Mouse (Mus musculus): ENCODE measurements around the gene Ap5b1. TPM values are rescaled to one million over a fixed set of nuclear protein-coding genes. Genes with fewer than 3 reads are reported as not detected.
A peak's percentile ranks its signal among the peaks of the same experiment; 100 is the strongest.

Ap5b1 gene
- polyA plus RNA-seq, 1 experiment from 2014 or later = 3.1 TPM

DNA sequence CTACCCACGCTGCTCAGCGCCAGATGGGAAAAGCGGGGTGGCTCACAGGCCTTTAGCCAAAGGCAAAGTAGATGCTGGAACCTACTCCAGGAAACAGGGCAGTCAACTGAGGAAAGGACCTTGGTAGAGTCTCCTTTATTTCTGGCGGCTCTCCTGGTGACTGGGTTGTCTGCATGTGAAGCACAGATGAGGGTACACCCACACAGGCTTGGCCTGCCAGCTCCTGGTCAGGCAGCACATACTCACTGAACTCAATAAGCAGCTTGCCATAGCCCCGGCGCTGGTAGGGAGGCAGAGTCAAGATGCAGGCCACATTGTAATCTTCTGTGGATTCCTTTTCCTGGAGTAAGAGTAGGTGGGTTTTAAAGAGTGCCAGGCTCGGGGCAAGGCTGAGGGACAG, 37.3 kb downstream of the Ap5b1 start:
- peaks cover 61% of the 10 kb centered on the region for H3K36me3 ChIP-seq (replicated peaks; ENCODE audit: insufficient read depth, low read length)
- WGBS (ENCODE audit: insufficient replicate concordance) = 90% methylated on average over 7 of the region's 7 CpGs
- TF ChIP-seq EP300 (IDR thresholded peaks at IDR 0.05; ENCODE audit: low read depth) (no peak), CTCF (IDR thresholded peaks at IDR 0.05; ENCODE audit: low read depth) (no peak)
- DNase-seq (no peak), ATAC-seq (no peak)
- no peaks in the 10 kb centered on the region for H3K9me3 ChIP-seq (ENCODE audit: low read length)
- H3K27ac ChIP-seq (ENCODE audit: low read depth) = no peak overlapping the region
- H3K4me2 ChIP-seq (ENCODE audit: low read depth, low read length) = no peak overlapping the region
- no peaks in the 10 kb centered on the region for H3K27me3 ChIP-seq (ENCODE audit: insufficient read depth, low read length)
- H3K9ac ChIP-seq (replicated peaks) = no peak overlapping the region
- no peak overlapping the region for H3K4me3 ChIP-seq (ENCODE audit: low read depth, low read length)
- H3K4me1 ChIP-seq (ENCODE audit: insufficient read depth) = peaks cover 29% of the 10 kb centered on the region

DNA sequence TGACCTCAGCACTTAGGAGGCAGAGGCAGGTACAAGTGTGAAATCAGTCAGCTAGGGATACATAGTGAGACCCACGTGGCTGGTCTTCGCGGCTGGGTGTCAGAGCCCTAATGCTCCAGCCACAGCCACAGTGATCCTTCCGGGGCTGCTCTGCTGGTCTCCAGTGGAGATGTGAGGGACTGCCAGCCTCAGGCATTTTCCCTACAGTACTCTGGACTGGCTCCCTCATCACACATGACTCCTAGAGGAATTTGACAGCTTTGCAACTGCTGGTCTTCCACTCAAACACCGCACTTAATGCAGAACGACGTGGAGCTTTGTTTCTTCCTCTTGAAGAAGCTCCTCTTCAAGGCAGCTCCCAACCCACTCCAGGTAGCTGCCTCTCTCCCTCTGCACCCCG, 38.4 kb downstream of the Ap5b1 start:
- H3K9me3 ChIP-seq (ENCODE audit: low read length) = no peaks in the 10 kb centered on the region
- peaks cover 61% of the 10 kb centered on the region for H3K36me3 ChIP-seq (replicated peaks; ENCODE audit: insufficient read depth, low read length)
- no peaks in the 10 kb centered on the region for H3K27me3 ChIP-seq (ENCODE audit: insufficient read depth, low read length)
- no peak for DNase-seq
- 85% methylated on average over 8 of the region's 8 CpGs for WGBS (ENCODE audit: insufficient replicate concordance)
- no peak overlapping the region for H3K4me2 ChIP-seq (ENCODE audit: low read depth, low read length)
- H3K27ac ChIP-seq (ENCODE audit: low read depth) = no peak overlapping the region
- TF ChIP-seq EP300 (IDR thresholded peaks at IDR 0.05; ENCODE audit: low read depth) = no peak
- TF ChIP-seq CTCF (IDR thresholded peaks at IDR 0.05; ENCODE audit: low read depth) = no peak
- H3K4me1 ChIP-seq (ENCODE audit: insufficient read depth) = peaks cover 37% of the 10 kb centered on the region
- no peak overlapping the region for H3K9ac ChIP-seq (replicated peaks)
- H3K4me3 ChIP-seq (ENCODE audit: low read depth, low read length) = no peak overlapping the region
- ATAC-seq = no peak

DNA sequence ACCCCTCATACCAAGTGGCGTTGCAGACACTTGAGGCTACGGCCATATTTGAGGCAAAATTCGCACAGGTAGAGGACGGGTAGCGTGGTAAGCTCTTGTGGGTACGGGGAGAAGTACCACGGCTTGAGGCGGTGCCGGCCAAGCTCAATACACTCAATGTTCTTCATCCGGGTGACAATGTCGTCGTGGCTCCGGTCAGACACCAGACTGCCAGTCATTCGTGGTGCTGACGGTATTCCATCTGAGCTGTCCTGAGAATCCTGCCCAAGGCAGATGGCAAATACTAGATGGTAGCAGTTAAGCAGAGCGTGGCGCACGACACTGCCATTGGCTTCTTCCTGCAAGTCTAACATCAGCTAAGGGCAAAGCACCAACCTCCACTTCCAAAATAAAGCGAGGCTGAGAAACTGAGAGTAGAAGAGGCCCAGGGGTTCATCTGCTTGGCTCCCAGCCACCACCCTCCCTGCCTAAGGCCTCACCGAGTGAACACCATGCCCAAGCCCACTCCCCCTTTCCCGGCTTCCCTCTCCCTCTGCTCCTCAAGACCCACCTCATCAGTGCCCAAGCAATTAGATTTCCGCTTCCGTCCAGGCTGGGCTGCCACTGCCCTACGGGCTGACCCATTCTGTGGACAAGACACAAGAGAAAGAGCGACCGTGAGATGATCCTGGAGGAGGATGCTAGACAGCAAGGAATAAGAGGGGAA, 40.0 kb downstream of the Ap5b1 start:
- H3K9ac ChIP-seq (replicated peaks) = no peak overlapping the region
- H3K9me3 ChIP-seq (ENCODE audit: low read length) = no peaks in the 10 kb centered on the region
- H3K4me2 ChIP-seq (ENCODE audit: low read depth, low read length) = no peak overlapping the region
- H3K36me3 ChIP-seq (replicated peaks; ENCODE audit: insufficient read depth, low read length) = peaks cover 58% of the 10 kb centered on the region
- TF ChIP-seq CTCF (IDR thresholded peaks at IDR 0.05; ENCODE audit: low read depth) = no peak
- TF ChIP-seq EP300 (IDR thresholded peaks at IDR 0.05; ENCODE audit: low read depth) = no peak
- no peak for DNase-seq
- H3K27ac ChIP-seq (ENCODE audit: low read depth) = no peak overlapping the region
- 93% methylated on average over 26 of the region's 26 CpGs for WGBS (ENCODE audit: insufficient replicate concordance)
- ATAC-seq = no peak
- H3K4me3 ChIP-seq (ENCODE audit: low read depth, low read length) = no peak overlapping the region
- peaks cover 33% of the 10 kb centered on the region for H3K4me1 ChIP-seq (ENCODE audit: insufficient read depth)
- H3K27me3 ChIP-seq (ENCODE audit: insufficient read depth, low read length) = no peaks in the 10 kb centered on the region

DNA sequence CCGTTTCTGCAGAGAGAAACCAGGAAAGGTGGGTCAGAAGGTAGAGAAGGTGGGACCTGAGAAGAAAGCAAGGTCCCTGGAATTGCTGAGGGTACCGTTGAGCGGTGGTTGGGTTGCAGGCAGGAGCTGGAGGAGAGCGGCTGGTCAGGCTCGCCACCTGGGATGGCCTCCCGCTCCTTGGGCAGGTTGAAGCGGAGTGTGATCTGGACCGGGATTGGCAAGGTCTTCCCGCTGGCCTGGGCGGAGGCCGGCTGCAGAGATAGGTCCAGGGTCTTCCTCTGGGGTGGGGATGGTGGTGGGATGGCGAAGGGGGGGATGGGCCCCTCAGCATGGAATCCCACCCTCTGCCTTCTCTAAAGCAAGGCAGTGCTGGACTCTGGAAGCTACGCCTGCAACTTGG, 40.9 kb downstream of the Ap5b1 start:
- ATAC-seq = no peak
- Histone ChIP-seq H3K4me3 (ENCODE audit: low read depth, low read length) (no peak overlapping the region), H3K27me3 (ENCODE audit: insufficient read depth, low read length) (no peaks in the 10 kb centered on the region), H3K4me1 (ENCODE audit: insufficient read depth) (peaks cover 31% of the 10 kb centered on the region), H3K9ac (replicated peaks) (no peak overlapping the region), H3K36me3 (replicated peaks; ENCODE audit: insufficient read depth, low read length) (peaks cover 50% of the 10 kb centered on the region), H3K27ac (ENCODE audit: low read depth) (no peak overlapping the region), H3K9me3 (ENCODE audit: low read length) (no peaks in the 10 kb centered on the region), H3K4me2 (ENCODE audit: low read depth, low read length) (peak overlapping the region; percentile 90; the same call in 1 of the 2 replicates)
- 94% methylated on average over 12 of the region's 13 CpGs for WGBS (ENCODE audit: insufficient replicate concordance)
- DNase-seq = no peak
- TF ChIP-seq EP300 (IDR thresholded peaks at IDR 0.05; ENCODE audit: low read depth) (no peak), CTCF (IDR thresholded peaks at IDR 0.05; ENCODE audit: low read depth) (no peak)

DNA sequence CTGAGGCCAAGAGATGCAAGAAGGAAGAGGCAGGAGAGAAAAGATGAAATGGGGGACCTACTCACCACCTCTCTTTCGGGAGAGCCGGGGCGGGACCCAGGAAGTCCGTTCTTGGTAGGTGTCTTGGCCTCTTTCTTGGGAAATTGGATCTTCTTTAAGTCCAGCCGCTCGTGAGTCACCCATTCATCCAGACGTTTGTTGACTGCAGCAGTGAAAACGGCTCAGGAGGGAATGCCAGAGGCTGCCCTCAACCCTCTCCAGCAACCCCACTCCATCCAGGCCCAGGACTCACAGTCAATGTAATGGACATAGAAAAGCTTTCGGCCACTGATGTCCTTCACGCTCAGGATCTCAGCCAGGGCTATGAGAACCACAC, 41.3 kb downstream of the Ap5b1 start:
- Histone ChIP-seq H3K9ac (replicated peaks) (peak overlapping the region; percentile 87), H3K4me3 (ENCODE audit: low read depth, low read length) (peak overlapping the region; percentile 68), H3K36me3 (replicated peaks; ENCODE audit: insufficient read depth, low read length) (peaks cover 46% of the 10 kb centered on the region), H3K4me1 (ENCODE audit: insufficient read depth) (peaks cover 27% of the 10 kb centered on the region), H3K9me3 (ENCODE audit: low read length) (no peaks in the 10 kb centered on the region), H3K27ac (ENCODE audit: low read depth) (peak overlapping the region; percentile 95), H3K4me2 (ENCODE audit: low read depth, low read length) (peak overlapping the region; percentile 90), H3K27me3 (ENCODE audit: insufficient read depth, low read length) (no peaks in the 10 kb centered on the region)
- ATAC-seq = no peak
- DNase-seq = no peak
- TF ChIP-seq CTCF (IDR thresholded peaks at IDR 0.05; ENCODE audit: low read depth) = no peak
- 51% methylated on average over 10 of the region's 10 CpGs for WGBS (ENCODE audit: insufficient replicate concordance)

DNA sequence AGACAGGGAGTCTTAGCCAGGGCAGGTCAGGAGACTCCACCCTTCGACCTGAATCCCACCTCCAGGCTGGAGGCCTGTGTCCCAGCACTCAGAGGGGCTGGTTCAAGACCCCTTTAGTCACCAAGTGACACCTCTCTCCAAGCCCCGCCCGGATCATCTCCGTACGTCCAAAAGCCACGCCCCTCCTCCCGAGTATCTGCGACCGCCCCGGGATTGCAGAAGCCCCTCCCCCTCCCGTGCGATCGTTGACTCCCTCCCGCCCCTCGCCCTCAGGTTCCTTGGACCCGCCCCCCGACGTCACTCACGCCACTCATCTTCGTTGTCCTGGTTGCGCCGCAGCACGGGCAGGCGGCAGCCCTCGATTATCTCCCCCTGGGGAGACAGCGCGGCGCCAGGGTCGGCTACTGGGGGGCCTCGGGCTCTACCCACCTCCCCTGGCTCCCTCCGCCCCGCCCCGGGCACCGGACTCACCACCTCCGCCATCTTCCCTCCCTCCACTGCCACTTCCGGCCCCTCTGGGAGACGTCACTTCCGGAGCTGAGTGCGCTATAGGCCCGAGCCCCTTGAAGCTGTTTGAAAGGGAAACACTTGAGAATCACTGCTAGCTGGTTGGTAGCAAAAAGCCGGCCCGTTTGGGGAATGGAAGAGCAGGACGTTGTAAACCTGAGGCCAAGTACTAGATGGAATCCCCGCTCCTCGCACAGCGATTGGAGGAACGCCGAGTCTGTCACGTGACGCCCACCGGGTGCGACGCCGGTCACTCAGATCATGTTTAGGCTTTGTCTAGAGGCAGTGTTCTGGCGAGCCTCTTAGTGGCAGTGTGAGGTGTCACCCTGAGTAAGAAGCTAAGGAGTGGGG, 42.0 kb downstream of the Ap5b1 start, which contains the start of gene Kat5:
Gene Kat5, minus strand, starts transcription at position 691 of the 858 bp plus-strand sequence.
- H3K4me2 ChIP-seq (ENCODE audit: low read depth, low read length) = peak within 1 kb of the TSS; percentile 90
- peak; percentile 92 for DNase-seq
- TF ChIP-seq EP300 (IDR thresholded peaks at IDR 0.05; ENCODE audit: low read depth) (peak; percentile 67; the same call in 1 of the 2 replicates), CTCF (IDR thresholded peaks at IDR 0.05; ENCODE audit: low read depth) (peak; percentile 28; the same call in 1 of the 2 replicates)
- peak within 1 kb of the TSS; percentile 95 for H3K27ac ChIP-seq (ENCODE audit: low read depth)
- ATAC-seq = peak; percentile 93
- H3K4me1 ChIP-seq (ENCODE audit: insufficient read depth) = peaks cover 27% of the 10 kb centered on the region
- 1% methylated on average over 53 of the region's 55 CpGs for WGBS (ENCODE audit: insufficient replicate concordance)
- no peaks in the 10 kb centered on the region for H3K27me3 ChIP-seq (ENCODE audit: insufficient read depth, low read length)
- H3K9me3 ChIP-seq (ENCODE audit: low read length) = no peaks in the 10 kb centered on the region
- peak within 1 kb of the TSS; percentile 87 for H3K9ac ChIP-seq (replicated peaks)
- H3K36me3 ChIP-seq (replicated peaks; ENCODE audit: insufficient read depth, low read length) = peaks cover 40% of the 10 kb centered on the region
- H3K4me3 ChIP-seq (ENCODE audit: low read depth, low read length) = peak within 1 kb of the TSS; percentile 68
